Mouse (Mus musculus) spleen, adult 2 months (tissue): Measurements from ENCODE around the gene Gm11541.

Experiments
- CTCF ChIP-seq: fragments of 200-500 bp; IDR thresholded peaks from 2 replicates; pipeline ENCODE4 v1.5.1; 2011; ENCODE audit warnings: mild to moderate bottlenecking, inconsistent platforms; ENCODE audit not compliant: insufficient read depth, insufficient read length, insufficient replicate concordance; ENCODE audit errors: extremely low read depth
- POLR2A ChIP-seq: fragments of 200-500 bp; IDR thresholded peaks from 2 replicates; pipeline ENCODE4 v1.6.1; 2011; ENCODE audit warnings: low read depth, low read length, inconsistent platforms

DNA sequence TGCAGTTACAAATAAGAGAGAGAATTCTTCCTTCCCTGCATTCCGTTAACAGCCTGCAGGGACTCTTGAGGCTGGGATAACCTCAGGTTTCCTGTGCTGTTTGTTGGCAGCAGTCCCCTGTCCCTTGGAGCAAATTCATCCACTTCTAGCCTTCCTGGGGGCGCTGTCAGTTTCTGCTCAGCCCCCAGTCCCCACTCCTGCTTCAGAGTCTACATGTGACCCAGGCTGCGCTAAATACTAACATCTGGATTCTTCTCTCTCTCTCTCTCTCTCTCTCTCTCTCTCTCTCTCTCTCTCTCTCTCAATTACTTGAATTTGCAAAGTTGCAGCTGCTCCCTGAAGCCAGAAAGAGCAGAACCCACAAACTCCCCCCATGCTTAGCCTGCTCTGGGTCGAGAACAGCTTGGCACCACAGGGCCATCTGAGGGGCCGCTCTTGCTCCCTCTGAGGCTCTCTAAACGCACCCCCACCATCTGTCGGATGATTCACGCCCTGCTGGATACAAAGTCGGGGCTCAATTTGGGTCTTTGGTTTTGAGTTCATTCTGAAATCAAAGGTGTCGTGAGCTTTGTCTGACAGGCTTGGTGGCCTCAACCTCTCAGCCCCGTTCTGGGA lies 9.1 kb upstream of the Gm11541 start:
- TF ChIP-seq CTCF: no peak
- no peak for TF ChIP-seq POLR2A
